Mouse (Mus musculus) cerebellum, adult 2 months (tissue): ENCODE data around the gene Stox2. TPM values are rescaled to one million over a fixed set of nuclear protein-coding genes. Genes with fewer than 3 reads are reported as not detected.

Source experiments
- DNase-seq, 2 experiments: peaks; one replicate each; pipeline ENCODE4 v3.0.0; 2021
- H3K27ac ChIP-seq: fragments of 200-500 bp; 2 replicates; pipeline ENCODE4 v1.5.1; 2012; ENCODE audit warnings: low read length, control low read depth, inconsistent platforms; ENCODE audit not compliant: insufficient read depth
- H3K27me3 ChIP-seq: fragments of 200-500 bp; 2 replicates; pipeline ENCODE4 v1.6.1; 2012; ENCODE audit warnings: inconsistent platforms, mild to moderate bottlenecking, low read length, moderate library complexity; ENCODE audit not compliant: control insufficient read depth, insufficient read depth
- H3K4me1 ChIP-seq: fragments of 200-500 bp; 2 replicates; pipeline ENCODE4 v1.6.1; 2011; ENCODE audit warnings: low read length; ENCODE audit not compliant: control insufficient read depth, insufficient read depth
- H3K4me3 ChIP-seq: fragments of 200-500 bp; replicated peaks from 2 replicates; pipeline ENCODE3; 2011; ENCODE audit warnings: mild to moderate bottlenecking, low read depth, low read length, control low read depth; ENCODE audit not compliant: insufficient read depth
- CTCF ChIP-seq: fragments of 200-500 bp; IDR thresholded peaks from 2 replicates; pipeline ENCODE4 v1.5.1; 2011; ENCODE audit warnings: low read depth, mild to moderate bottlenecking, control low read depth, low read length, moderate library complexity, borderline replicate concordance; ENCODE audit not compliant: insufficient read depth
- POLR2A ChIP-seq: fragments of 200-500 bp; IDR thresholded peaks from 2 replicates; pipeline ENCODE4 v1.6.1; 2011; ENCODE audit warnings: low read length, control low read depth, borderline replicate concordance; ENCODE audit not compliant: insufficient read depth
- WGBS: fragments of 180-500 bp; shearing (Covaris S2); methylation state at CpG from one replicate; pipeline ENCODE4 v1.1.7; 2018; 5-methylcytosine and 5-hydroxymethylcytosine counted together
- polyA plus RNA-seq: library from polyadenylated mRNA; depleted of rRNA; stranded (reverse); fragments of >200 nt; gene quantifications from 2 replicates; pipeline ENCODE4 v1.2.3, GENCODE M21; 2012

The Stox2 gene
- polyA plus RNA-seq, 1 experiment: 19.3 TPM

- H3K27me3 ChIP-seq: no peaks in the 10 kb centered on the region
- 43% methylated on average over 2 of the region's 2 CpGs for WGBS
- TF ChIP-seq POLR2A (no peak), CTCF (no peak)
- H3K27ac ChIP-seq: no peak overlapping the region
- no peaks in the 10 kb centered on the region; the same call in 1 of the 2 replicates for H3K4me1 ChIP-seq
- no peak for DNase-seq
- no peak overlapping the region for H3K4me3 ChIP-seq
These were observed 267.4 kb downstream of the Stox2 start for GRCm38 (mm10) chr8:47178785-47179184.

- H3K27ac ChIP-seq: no peak overlapping the region
- WGBS: 68% methylated on average over 7 of the region's 7 CpGs
These were observed 272.3 kb downstream of the Stox2 start for GRCm38 (mm10) chr8:47173823-47174222.

GRCm38 (mm10) chr8:47172848-47173247 is 273.3 kb downstream of the Stox2 start:
- TF ChIP-seq CTCF (no peak), POLR2A (no peak)
- Histone ChIP-seq H3K4me1 (0 out of 2 replicates have a peak, but pooled peaks cover 2% of the 10 kb centered on the region), H3K27ac (no peak overlapping the region), H3K4me3 (no peak overlapping the region), H3K27me3 (no peaks in the 10 kb centered on the region)
- no peak for DNase-seq
- 87% methylated on average over 10 of the region's 10 CpGs for whole genome bisulfite sequencing

More at GRCm38 (mm10) chr8:47173823-47174222, 272.3 kb downstream of the Stox2 start:
- Histone ChIP-seq H3K27me3 (no peaks in the 10 kb centered on the region), H3K4me1 (no peaks in the 10 kb centered on the region), H3K4me3 (no peak overlapping the region)
- TF ChIP-seq CTCF (no peak), POLR2A (no peak)
- DNase-seq: no peak

GRCm38 (mm10) chr8:47160688-47161087 is 285.5 kb downstream of the Stox2 start:
- WGBS: 90% methylated on average over 3 of the region's 3 CpGs

GRCm38 (mm10) chr8:47154521-47154920 is 291.6 kb downstream of the Stox2 start:
- Histone ChIP-seq H3K27me3 (no peaks in the 10 kb centered on the region), H3K4me3 (no peak overlapping the region), H3K27ac (no peak overlapping the region), H3K4me1 (no peaks in the 10 kb centered on the region)
- DNase-seq: no peak
- 97% methylated on average over 2 of the region's 2 CpGs for WGBS
- no peak for TF ChIP-seq POLR2A
- TF ChIP-seq CTCF: no peak

More at GRCm38 (mm10) chr8:47160688-47161087, 285.5 kb downstream of the Stox2 start:
- Histone ChIP-seq H3K27ac (no peak overlapping the region), H3K27me3 (no peaks in the 10 kb centered on the region), H3K4me3 (no peak overlapping the region), H3K4me1 (no peaks in the 10 kb centered on the region)
- DNase-seq: no peak
- TF ChIP-seq POLR2A (no peak), CTCF (no peak)

GRCm38 (mm10) chr8:47145258-47145657 is 300.9 kb downstream of the Stox2 start:
- no peak overlapping the region for H3K4me3 ChIP-seq
- no peak for TF ChIP-seq POLR2A
- no peak for TF ChIP-seq CTCF
- WGBS: 84% methylated on average over 9 of the region's 9 CpGs
- DNase-seq: no peak
- H3K4me1 ChIP-seq: no peaks in the 10 kb centered on the region
- no peak overlapping the region for H3K27ac ChIP-seq
- no peaks in the 10 kb centered on the region for H3K27me3 ChIP-seq

- no peak for DNase-seq
These were observed 310.1 kb downstream of the Stox2 start for GRCm38 (mm10) chr8:47136047-47136446.

GRCm38 (mm10) chr8:47135586-47135985 is 310.6 kb downstream of the Stox2 start:
- Histone ChIP-seq H3K4me1 (no peaks in the 10 kb centered on the region), H3K27ac (no peak overlapping the region), H3K27me3 (no peaks in the 10 kb centered on the region), H3K4me3 (no peak overlapping the region)
- no peak for DNase-seq
- TF ChIP-seq POLR2A (no peak), CTCF (no peak)
- WGBS: 19% methylated on average over 9 of the region's 9 CpGs

More at GRCm38 (mm10) chr8:47136047-47136446, 310.1 kb downstream of the Stox2 start:
- Histone ChIP-seq H3K4me1 (no peaks in the 10 kb centered on the region), H3K4me3 (no peak overlapping the region), H3K27me3 (no peaks in the 10 kb centered on the region), H3K27ac (no peak overlapping the region)
- WGBS: 61% methylated on average over 5 of the region's 5 CpGs
- no peak for TF ChIP-seq CTCF
- no peak for TF ChIP-seq POLR2A
